Mouse (Mus musculus) neural tube, embryonic 11.5 days (tissue): ENCODE measurements around the gene Mettl16. TPM values are rescaled to one million over a fixed set of nuclear protein-coding genes. Genes with fewer than 3 reads are reported as not detected.
"Not testable (repeated sequence)": the region's sequence is repeated elsewhere in the genome, so short reads cannot be mapped to it uniquely, and the experiment has no call there.

Experiments used
- ATAC-seq: fragments of 200-750 bp; cut with Nextera tagmentation; 2 replicates; pipeline ENCODE4 v1.8.0; 2017; ENCODE audit warnings: moderate number of reproducible peaks, mild to moderate bottlenecking, moderate TSS enrichment, moderate library complexity; ENCODE audit not compliant: insufficient read depth, low FRiP score, low TSS enrichment
- DNase-seq: peaks from one replicate; pipeline ENCODE4 v3.0.0-alpha.2; 2015; ENCODE audit warnings: low spot score
- H3K27ac ChIP-seq: fragments of 300-500 bp; sonication (generic); 2 replicates; pipeline ENCODE4 v1.5.1; 2014; ENCODE audit warnings: low read depth, mild to moderate bottlenecking, low read length
- H3K27me3 ChIP-seq: fragments of 300-500 bp; sonication (generic); 2 replicates; pipeline ENCODE4 v1.6.1; 2014; ENCODE audit warnings: mild to moderate bottlenecking, low read length, mixed read lengths; ENCODE audit not compliant: control insufficient read depth, insufficient read depth
- H3K36me3 ChIP-seq: fragments of 300-500 bp; sonication (generic); 2 replicates; pipeline ENCODE4 v1.6.1; 2014; ENCODE audit warnings: mild to moderate bottlenecking, low read length, moderate library complexity, mixed read lengths; ENCODE audit not compliant: control insufficient read depth, insufficient read depth
- H3K4me1 ChIP-seq: fragments of 300-500 bp; sonication (generic); 2 replicates; pipeline ENCODE4 v1.6.1; 2014; ENCODE audit warnings: low read length, mixed read lengths; ENCODE audit not compliant: control insufficient read depth, insufficient read depth
- H3K4me2 ChIP-seq: fragments of 300-500 bp; sonication (generic); 2 replicates; pipeline ENCODE4 v1.6.1; 2014; ENCODE audit warnings: low read depth, mild to moderate bottlenecking, moderate library complexity
- H3K4me3 ChIP-seq: fragments of 300-500 bp; sonication (generic); 2 replicates; pipeline ENCODE4 v1.5.1; 2014; ENCODE audit warnings: low read depth, low read length
- H3K9ac ChIP-seq: fragments of 300-500 bp; sonication (generic); 2 replicates; pipeline ENCODE4 v1.6.1; 2014; ENCODE audit warnings: mild to moderate bottlenecking, low read length
- H3K9me3 ChIP-seq: fragments of 300-500 bp; sonication (generic); 2 replicates; pipeline ENCODE4 v1.6.1; 2016; ENCODE audit warnings: low read length; ENCODE audit not compliant: control insufficient read depth
- WGBS: fragments of 180-500 bp; shearing (Covaris S2); extraction: QIAGEN DNeasy Blood & Tissue Kit; methylation state at CpG from one replicate; pipeline ENCODE4 v1.1.7; 2014; 5-methylcytosine and 5-hydroxymethylcytosine counted together
- polyA plus RNA-seq: library from polyadenylated mRNA; unstranded; fragments of >200 nt; fragmentation: Nextera tagmentation; extraction: Ambion mirVana; gene quantifications from 2 replicates; pipeline ENCODE4 v1.2.1, GENCODE M21; 2014

Gene Mettl16
- polyA plus RNA-seq, 1 experiment from 2014 or later: 47.6 TPM

DNA sequence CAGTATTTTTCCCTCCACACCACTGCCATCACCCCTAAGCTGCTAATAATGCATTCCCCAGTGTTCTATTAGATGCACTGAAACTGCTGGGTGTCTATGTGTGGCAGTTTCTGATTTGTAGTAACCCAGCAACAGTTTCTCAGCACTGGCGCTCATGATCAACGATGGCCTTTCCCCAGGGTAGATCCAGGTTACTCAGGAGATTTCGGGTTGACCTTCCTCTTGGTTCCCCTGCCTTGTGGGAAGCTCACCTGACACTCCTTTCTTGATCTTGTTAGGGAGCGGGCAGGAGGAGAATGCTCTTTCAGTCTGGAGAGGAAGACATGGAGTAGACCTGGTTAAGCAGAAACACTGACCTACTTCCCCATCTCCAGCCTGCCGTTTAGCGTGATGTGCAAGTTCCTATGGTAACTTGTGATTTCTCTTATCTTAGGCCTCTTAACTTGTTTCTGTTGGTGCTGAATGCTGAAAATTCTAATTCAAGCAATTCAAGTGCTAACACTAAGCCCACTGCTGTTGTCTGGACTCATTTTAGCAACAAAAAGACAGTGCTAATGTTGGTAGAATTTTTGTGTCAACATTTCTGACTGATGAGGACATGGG is 37.7 kb downstream of the Mettl16 start:
- no peak overlapping the region for H3K4me3 ChIP-seq
- no peaks in the 10 kb centered on the region for H3K4me1 ChIP-seq
- no peak overlapping the region for H3K4me2 ChIP-seq
- H3K9me3 ChIP-seq: no peaks in the 10 kb centered on the region
- no peak overlapping the region for H3K9ac ChIP-seq
- peaks cover 3% of the 10 kb centered on the region; the same call in 1 of the 2 replicates for H3K36me3 ChIP-seq
- H3K27ac ChIP-seq: no peak overlapping the region
- ATAC-seq (no peak), DNase-seq (no peak)
- no peaks in the 10 kb centered on the region for H3K27me3 ChIP-seq
- 95% methylated on average over 6 of the region's 6 CpGs for WGBS

DNA sequence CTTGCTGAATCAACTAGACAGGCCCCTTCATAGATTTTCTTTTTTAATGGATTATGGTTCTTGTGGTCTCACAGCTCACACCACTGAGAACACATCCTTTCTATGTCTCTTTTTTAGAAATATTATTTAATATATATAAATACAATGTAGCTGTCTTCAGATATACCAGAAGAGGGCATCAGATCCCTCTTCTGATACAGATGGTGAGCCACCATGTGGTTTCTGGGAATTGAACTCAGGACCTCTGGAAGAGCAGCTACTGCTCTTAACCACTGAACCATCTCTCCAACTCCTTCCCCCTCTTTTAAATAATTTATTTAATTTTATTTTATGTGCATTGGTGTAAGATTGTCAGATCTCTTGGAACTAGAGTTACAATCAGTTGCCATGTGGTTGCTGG is 39.5 kb downstream of the Mettl16 start:
- H3K4me1 ChIP-seq: no peaks in the 10 kb centered on the region
- no peak overlapping the region for H3K4me2 ChIP-seq
- H3K27me3 ChIP-seq: no peaks in the 10 kb centered on the region
- ATAC-seq: no peak
- no peak overlapping the region for H3K27ac ChIP-seq
- peaks cover 3% of the 10 kb centered on the region; the same call in 1 of the 2 replicates for H3K36me3 ChIP-seq
- DNase-seq: no peak
- H3K9ac ChIP-seq: no peak overlapping the region
- no peaks in the 10 kb centered on the region for H3K9me3 ChIP-seq
- no peak overlapping the region for H3K4me3 ChIP-seq

DNA sequence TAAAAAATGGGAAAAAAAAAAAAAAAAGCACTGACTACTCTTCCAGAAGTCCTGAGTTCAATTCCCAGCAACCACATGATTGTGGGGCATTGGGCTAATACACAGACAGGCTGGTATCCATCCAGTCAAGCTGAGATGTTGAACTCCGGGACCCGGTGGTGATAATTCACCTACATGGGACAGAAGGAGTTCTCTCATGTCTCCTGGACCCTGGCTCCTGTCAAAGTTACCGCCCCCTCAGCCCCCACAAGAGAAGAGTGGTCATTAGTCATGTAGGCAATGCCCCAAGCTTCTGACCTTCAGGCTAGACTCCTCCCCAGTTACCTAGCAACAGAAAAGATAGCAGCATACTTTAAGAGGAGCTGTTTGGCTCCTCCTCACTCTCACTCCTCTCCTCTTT is 40.4 kb downstream of the Mettl16 start:
- not testable (repeated sequence) for H3K9ac ChIP-seq, H3K9me3 ChIP-seq, H3K4me2 ChIP-seq, DNase-seq, H3K27ac ChIP-seq, H3K27me3 ChIP-seq, H3K36me3 ChIP-seq, H3K4me1 ChIP-seq, H3K4me3 ChIP-seq, ATAC-seq
- 44% methylated on average over 3 of the region's 3 CpGs for WGBS

DNA sequence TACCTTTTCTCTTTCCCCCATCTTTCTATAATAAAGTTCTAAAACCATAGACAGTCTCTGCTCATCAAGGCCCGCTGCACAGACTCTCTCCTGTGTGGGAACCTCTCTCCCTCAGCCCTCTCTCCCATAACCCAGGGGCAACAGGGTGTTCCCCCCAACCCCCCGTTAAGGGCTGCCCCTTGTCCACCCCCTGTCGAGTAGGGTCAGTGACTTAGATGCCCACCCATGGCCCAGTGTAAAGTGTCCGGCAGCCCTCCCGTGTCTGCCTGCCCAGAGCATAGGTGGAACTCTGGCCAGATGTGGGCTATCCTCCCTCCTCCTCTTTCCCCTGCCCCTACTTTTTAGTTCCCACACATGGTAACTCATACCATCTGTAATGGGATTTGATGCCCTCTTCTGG is 40.9 kb downstream of the Mettl16 start:
- WGBS: 70% methylated on average over 5 of the region's 5 CpGs
- H3K9ac ChIP-seq: no peak overlapping the region
- no peaks in the 10 kb centered on the region for H3K27me3 ChIP-seq
- H3K4me3 ChIP-seq: no peak overlapping the region
- no peak overlapping the region for H3K27ac ChIP-seq
- peaks cover 3% of the 10 kb centered on the region; the same call in 1 of the 2 replicates for H3K36me3 ChIP-seq
- H3K4me1 ChIP-seq: no peaks in the 10 kb centered on the region
- ATAC-seq (no peak), DNase-seq (no peak)
- no peak overlapping the region for H3K4me2 ChIP-seq
- no peaks in the 10 kb centered on the region for H3K9me3 ChIP-seq

DNA sequence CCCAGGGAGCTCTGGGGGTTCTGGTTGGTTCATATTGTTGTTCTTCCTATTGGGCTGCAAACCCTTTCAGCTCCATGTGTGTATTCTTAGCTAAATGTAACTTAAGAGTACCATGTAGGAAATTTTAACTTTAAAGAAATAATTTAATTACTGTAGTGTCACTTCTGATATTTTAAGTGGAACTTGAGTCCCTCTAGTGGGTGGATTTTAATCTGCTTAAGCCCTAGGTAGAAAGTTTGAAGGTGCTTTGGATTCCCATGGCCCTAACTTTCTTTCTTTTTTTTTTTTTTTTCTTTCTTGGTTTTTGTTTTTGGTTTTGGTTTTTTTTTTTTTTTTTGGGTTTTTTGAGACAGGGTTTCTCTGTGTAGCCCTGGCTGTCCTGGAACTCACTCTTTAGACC is 45.2 kb downstream of the Mettl16 start:
- no peaks in the 10 kb centered on the region for H3K4me1 ChIP-seq
- H3K4me3 ChIP-seq: no peak overlapping the region
- H3K4me2 ChIP-seq: no peak overlapping the region
- no peak overlapping the region for H3K9ac ChIP-seq
- no peak for ATAC-seq
- H3K9me3 ChIP-seq: no peaks in the 10 kb centered on the region
- H3K36me3 ChIP-seq: peaks cover 3% of the 10 kb centered on the region; the same call in 1 of the 2 replicates
- H3K27me3 ChIP-seq: no peaks in the 10 kb centered on the region
- H3K27ac ChIP-seq: no peak overlapping the region
- no peak for DNase-seq

DNA sequence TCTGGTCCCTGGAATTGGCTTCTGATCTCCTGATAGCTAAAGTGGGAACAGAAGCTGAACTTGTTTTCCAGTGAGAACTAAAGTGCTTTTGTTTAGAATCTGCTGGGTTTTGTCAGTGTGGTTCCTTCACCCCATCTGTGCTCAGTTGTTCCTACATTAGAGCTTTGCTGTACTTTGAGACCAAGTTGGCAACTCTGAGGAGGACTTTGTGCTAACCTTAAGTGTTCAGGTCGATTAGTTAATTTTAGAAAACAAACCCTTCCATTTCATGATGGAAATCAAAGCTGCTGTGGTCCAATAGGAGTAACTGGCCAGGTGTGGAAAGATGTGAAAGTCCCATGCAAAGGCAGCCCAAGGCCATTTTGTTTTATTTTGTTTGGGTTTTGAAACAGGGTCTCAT is 50.3 kb downstream of the Mettl16 start:
- no peak for ATAC-seq
- H3K4me1 ChIP-seq: no peaks in the 10 kb centered on the region

DNA sequence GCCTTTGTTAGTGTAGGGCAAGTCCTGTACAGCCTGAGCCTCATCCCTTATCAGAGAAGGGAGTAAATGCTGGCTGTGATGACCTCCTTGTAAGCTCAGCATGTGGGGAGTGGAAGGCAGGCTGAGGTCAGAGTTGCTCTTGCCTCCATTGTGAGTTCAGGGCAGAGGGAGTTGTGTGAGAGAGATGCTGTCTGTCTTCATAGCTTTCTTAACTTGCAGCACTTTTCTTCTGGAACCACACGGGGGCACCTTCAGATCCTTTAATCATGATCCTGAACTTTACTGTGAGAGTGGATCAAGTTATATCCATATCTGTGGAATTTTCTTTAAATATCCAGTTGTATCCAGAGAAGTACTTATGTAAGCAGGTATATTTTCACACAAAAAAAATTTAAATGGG is 50.8 kb downstream of the Mettl16 start:
- ATAC-seq: no peak
- Histone ChIP-seq H3K4me1 (no peaks in the 10 kb centered on the region), H3K9ac (no peak overlapping the region), H3K27ac (no peak overlapping the region), H3K9me3 (no peaks in the 10 kb centered on the region), H3K4me3 (no peak overlapping the region), H3K27me3 (no peaks in the 10 kb centered on the region), H3K36me3 (peaks cover 3% of the 10 kb centered on the region; the same call in 1 of the 2 replicates), H3K4me2 (no peak overlapping the region)
- no peak for DNase-seq
- WGBS: 36% methylated on average over 1 of the region's 1 CpGs

More for the DNA sequence above, 50.3 kb downstream of the Mettl16 start:
- peaks cover 3% of the 10 kb centered on the region; the same call in 1 of the 2 replicates for H3K36me3 ChIP-seq
- H3K27ac ChIP-seq: no peak overlapping the region
- no peak overlapping the region for H3K4me2 ChIP-seq
- no peak for DNase-seq
- no peaks in the 10 kb centered on the region for H3K27me3 ChIP-seq
- H3K9ac ChIP-seq: no peak overlapping the region
- H3K4me3 ChIP-seq: no peak overlapping the region
- H3K9me3 ChIP-seq: no peaks in the 10 kb centered on the region
- 76% methylated on average over 1 of the region's 1 CpGs for WGBS

DNA sequence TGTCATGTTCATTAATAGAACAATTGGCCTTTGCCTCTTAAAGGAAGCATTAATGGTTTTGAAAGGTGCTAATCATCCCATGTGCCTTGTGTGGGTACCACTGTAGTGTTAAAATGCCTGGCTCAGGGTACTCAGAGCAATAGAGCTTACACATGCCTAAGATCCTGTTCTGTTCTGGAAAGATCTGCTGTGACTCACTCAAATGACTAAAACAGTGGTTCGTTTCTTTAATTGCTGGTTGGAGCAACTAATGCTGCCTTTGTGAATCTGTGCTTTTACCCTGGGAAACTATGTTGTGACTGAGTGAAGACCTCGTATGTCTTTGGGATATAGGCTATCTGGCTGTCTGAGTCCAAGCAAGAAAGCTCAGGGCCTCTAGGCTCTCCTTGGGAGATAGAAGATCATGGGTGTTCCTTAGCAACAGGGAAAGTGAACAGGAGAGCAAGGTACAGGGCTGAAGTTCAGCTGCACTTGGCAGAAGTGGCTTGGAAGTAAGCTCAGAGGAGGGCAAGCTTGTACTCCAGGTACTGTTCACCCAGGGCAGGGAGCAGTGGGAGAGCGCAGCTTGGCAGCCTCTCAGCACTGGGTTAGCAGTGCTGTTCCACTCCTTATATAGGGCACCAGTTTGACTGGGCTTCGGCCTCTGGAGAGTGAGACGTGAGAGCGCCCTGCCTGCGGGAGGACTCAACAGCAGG is 52.3 kb downstream of the Mettl16 start:
- H3K27ac ChIP-seq: no peak overlapping the region
- WGBS: 86% methylated on average over 7 of the region's 7 CpGs
- no peak overlapping the region for H3K9ac ChIP-seq
- H3K4me2 ChIP-seq: no peak overlapping the region
- no peak for ATAC-seq
- no peak overlapping the region for H3K4me3 ChIP-seq
- H3K27me3 ChIP-seq: no peaks in the 10 kb centered on the region
- H3K36me3 ChIP-seq: 0 out of 2 replicates have a peak, but pooled peaks cover 3% of the 10 kb centered on the region
- no peaks in the 10 kb centered on the region for H3K9me3 ChIP-seq
- no peak for DNase-seq
- H3K4me1 ChIP-seq: no peaks in the 10 kb centered on the region

DNA sequence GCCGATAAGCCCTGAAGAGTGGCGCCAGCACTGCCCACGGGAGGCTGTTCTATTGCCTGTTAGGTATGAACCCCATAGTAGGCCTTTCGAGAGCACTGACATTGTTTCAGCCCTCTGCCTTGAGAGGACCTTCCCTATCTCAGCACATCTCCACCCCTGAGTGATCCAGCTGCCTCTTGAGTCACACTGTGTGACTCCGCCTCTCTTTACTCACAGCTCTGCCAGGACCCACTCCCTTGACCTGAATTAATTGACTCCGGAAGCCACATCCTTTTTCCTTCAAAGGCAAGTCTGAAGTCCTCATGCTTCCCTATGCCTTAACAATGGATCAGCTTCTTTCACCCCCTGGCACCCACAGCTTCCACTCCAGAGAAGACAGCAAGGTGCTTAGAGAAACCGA is 55.5 kb downstream of the Mettl16 start:
- Histone ChIP-seq H3K9me3 (no peaks in the 10 kb centered on the region), H3K27me3 (no peaks in the 10 kb centered on the region), H3K4me1 (0 out of 2 replicates have a peak, but pooled peaks cover 2% of the 10 kb centered on the region), H3K27ac (no peak overlapping the region), H3K36me3 (no peaks in the 10 kb centered on the region), H3K4me2 (no peak overlapping the region), H3K9ac (no peak overlapping the region), H3K4me3 (no peak overlapping the region)
- DNase-seq (no peak), ATAC-seq (no peak)
- WGBS: 73% methylated on average over 7 of the region's 7 CpGs
